Mouse (Mus musculus): ENCODE measurements around the gene Rad51c.
A peak's percentile ranks its signal among the peaks of the same experiment; 100 is the strongest.

Gene Rad51c

GRCm38 (mm10) chr11:87385676-87386075, 19.1 kb downstream of the Rad51c start:
- ATAC-seq (ENCODE audit: insufficient number of reproducible peaks, low FRiP score, low TSS enrichment): no peak

- ATAC-seq (ENCODE audit: insufficient number of reproducible peaks, low FRiP score, low TSS enrichment): no peak
Observed at GRCm38 (mm10) chr11:87384551-87384950, 20.2 kb downstream of the Rad51c start.

- ATAC-seq (ENCODE audit: insufficient number of reproducible peaks, low FRiP score, low TSS enrichment): no peak
Observed at GRCm38 (mm10) chr11:87367865-87368580, 36.7 kb downstream of the Rad51c start.

GRCm38 (mm10) chr11:87367061-87367460, 37.7 kb downstream of the Rad51c start:
- ATAC-seq (ENCODE audit: insufficient number of reproducible peaks, low FRiP score, low TSS enrichment): no peak

GRCm38 (mm10) chr11:87365120-87365519, 39.6 kb downstream of the Rad51c start:
- ATAC-seq (ENCODE audit: insufficient number of reproducible peaks, low FRiP score, low TSS enrichment): no peak

GRCm38 (mm10) chr11:87359262-87359612, 45.5 kb downstream of the Rad51c start:
- no peak; the same call in 1 of the 2 replicates for ATAC-seq (ENCODE audit: insufficient number of reproducible peaks, low FRiP score, low TSS enrichment)

- ATAC-seq (ENCODE audit: insufficient number of reproducible peaks, low FRiP score, low TSS enrichment): peak; percentile 70; the same call in 1 of the 2 replicates
Observed at GRCm38 (mm10) chr11:87358331-87359261, 46.2 kb downstream of the Rad51c start, which contains the start of gene Ppm1e. Gene Ppm1e, minus strand, starts transcription at chr11:87359023.

- no peak for ATAC-seq (ENCODE audit: insufficient number of reproducible peaks, low FRiP score, low TSS enrichment)
Observed at GRCm38 (mm10) chr11:87357317-87358300, 47.1 kb downstream of the Rad51c start.

GRCm38 (mm10) chr11:87354861-87355260, 49.9 kb downstream of the Rad51c start:
- ATAC-seq (ENCODE audit: insufficient number of reproducible peaks, low FRiP score, low TSS enrichment): no peak

GRCm38 (mm10) chr11:87353646-87354170, 51.0 kb downstream of the Rad51c start:
- ATAC-seq (ENCODE audit: insufficient number of reproducible peaks, low FRiP score, low TSS enrichment): no peak

All from cerebellum, adult (tissue).